Mouse (Mus musculus): ENCODE results near the gene Arhgef38. TPM values are rescaled to one million over a fixed set of nuclear protein-coding genes. Genes with fewer than 3 reads are reported as not detected.

Arhgef38 gene
- not detected in 2 replicates for polyA plus RNA-seq (2015; fragmentation: Nextera tagmentation; extraction: Ambion mirVana)

DNA sequence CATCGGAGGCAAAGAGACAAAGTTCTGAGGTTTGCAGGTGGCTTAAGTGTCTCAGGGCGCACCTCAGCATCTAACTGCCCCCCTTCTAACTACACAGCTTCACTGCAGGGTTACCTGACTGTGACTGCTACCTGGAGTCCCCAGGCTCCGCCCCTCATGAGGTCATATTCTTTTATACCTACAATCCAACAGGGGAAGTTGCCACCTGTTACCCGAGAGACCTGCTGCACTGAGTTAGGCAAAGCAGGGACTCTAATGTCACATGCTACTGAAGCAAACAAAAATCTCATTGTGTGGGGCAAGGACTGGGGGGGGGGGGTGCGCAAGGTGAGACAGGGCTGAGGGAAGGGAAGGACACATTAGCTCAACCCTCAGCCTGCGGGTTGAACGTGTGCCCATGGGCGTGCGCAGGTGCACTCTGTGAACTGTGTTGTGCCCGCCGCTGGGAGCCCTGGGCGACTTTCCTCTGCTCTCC, at the start of gene Arhgef38:
Gene Arhgef38, minus strand, starts transcription at position 129 of the 475 bp plus-strand sequence.

DNA sequence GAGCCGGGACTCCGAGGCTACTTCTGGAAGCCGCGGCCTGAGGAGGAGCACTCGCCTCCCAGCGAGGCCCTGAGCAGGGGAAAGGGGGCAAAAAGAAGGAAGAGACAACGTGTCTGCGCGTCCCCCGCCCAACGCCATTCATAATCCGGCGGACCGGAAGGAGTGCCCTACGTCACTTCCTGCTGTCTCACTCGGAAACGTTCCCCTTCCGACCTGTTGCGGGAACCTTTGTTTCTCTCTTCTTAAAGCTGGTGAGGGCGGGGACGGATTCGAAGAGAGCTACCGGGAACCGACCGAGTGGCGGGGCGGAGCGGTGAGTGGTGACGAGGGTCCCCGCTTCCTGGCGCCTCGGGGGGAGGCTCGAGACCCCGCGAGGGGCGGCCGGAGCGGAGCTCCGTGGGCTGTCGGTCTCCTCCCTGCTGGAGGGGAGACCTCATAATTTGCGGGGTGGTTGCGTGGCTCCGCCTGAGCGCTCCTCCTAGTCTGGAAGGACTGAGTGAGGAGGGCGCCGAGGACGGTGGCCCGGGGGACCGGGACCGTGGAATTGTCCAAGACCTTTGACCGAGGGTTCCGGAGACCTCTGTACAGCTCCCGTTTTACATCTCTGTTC, 143.0 kb downstream of the Arhgef38 start, which contains the start of the genes Ints12 and Gstcd:
Gene Ints12, plus strand, starts transcription at position 177 of the 610 bp plus-strand sequence.
Gene Gstcd, minus strand, starts transcription at position 370 of the 610 bp plus-strand sequence.

Other genes starting within 250 kb of the Arhgef38 start
- 9.8 and 10.4 TPM in 2 replicates for gene Ints12, start 143.1 kb downstream of the Arhgef38 start, polyA plus RNA-seq (2015; fragmentation: Nextera tagmentation; extraction: Ambion mirVana)
- 2.0 and 2.2 TPM in 2 replicates for gene Gstcd, start 142.9 kb downstream of the Arhgef38 start, polyA plus RNA-seq (2015; fragmentation: Nextera tagmentation; extraction: Ambion mirVana)
- 123 and 138 TPM in 2 replicates for gene Ppa2, start 75.2 kb upstream of the Arhgef38 start, polyA plus RNA-seq (2015; fragmentation: Nextera tagmentation; extraction: Ambion mirVana)

Measured in skeletal muscle tissue, postnatal 0 days (tissue).